Mouse (Mus musculus) inflammation-experienced regulatory T-cells, adult 16 weeks (primary cell): ENCODE data around the gene Tm9sf1. TPM values are rescaled to one million over a fixed set of nuclear protein-coding genes. Genes with fewer than 3 reads are reported as not detected.

Experiments
- polyA plus RNA-seq: library from polyadenylated mRNA; unstranded; fragments of 100-300 nt; shearing (Covaris generic); gene quantifications from one replicate; pipeline ENCODE4 v1.2.1, GENCODE M21; 2017

The Tm9sf1 gene
- 110 TPM for polyA plus RNA-seq

GRCm38 (mm10) chr14:55643060-55643907, at the start of gene Tm9sf1:
Gene Tm9sf1 (minus strand): TSS chr14:55643806.

GRCm38 (mm10) chr14:55681160-55682117, 37.8 kb upstream of the Tm9sf1 start, which contains the start of gene Tinf2:
Gene Tinf2 (minus strand): TSS chr14:55681820.

GRCm38 (mm10) chr14:55671833-55672740, 28.5 kb upstream of the Tm9sf1 start, which contains the start of the genes Gmpr2 and Nedd8:
Gene Gmpr2 (plus strand): TSS chr14:55671941.
Gene Nedd8 (minus strand): TSS chr14:55672124.

GRCm38 (mm10) chr14:55659960-55660573, 16.5 kb upstream of the Tm9sf1 start, which contains the start of gene Mdp1:
Gene Mdp1 (minus strand): TSS chr14:55660508.

GRCm38 (mm10) chr14:55649884-55650283, 6.3 kb upstream of the Tm9sf1 start, which contains the start of gene Tssk4:
Gene Tssk4 (plus strand): TSS chr14:55650184.

GRCm38 (mm10) chr14:55637795-55638194, 5.8 kb downstream of the Tm9sf1 start, which contains the start of gene Gm49378:
Gene Gm49378 (minus strand): TSS chr14:55637895.

GRCm38 (mm10) chr14:55635523-55636007, 8.0 kb downstream of the Tm9sf1 start, which contains the start of gene Ipo4:
Gene Ipo4 (minus strand): TSS chr14:55635957.

GRCm38 (mm10) chr14:55617822-55618221, 25.8 kb downstream of the Tm9sf1 start, which contains the start of gene Rec8:
Gene Rec8 (plus strand): TSS chr14:55618037.

GRCm38 (mm10) chr14:55603271-55603632, 40.4 kb downstream of the Tm9sf1 start, which contains the start of gene Irf9:
Gene Irf9 (plus strand): TSS chr14:55603571.

GRCm38 (mm10) chr14:55591331-55591891, 52.2 kb downstream of the Tm9sf1 start, which contains the start of gene Rnf31:
Gene Rnf31 (plus strand): TSS chr14:55591708.

GRCm38 (mm10) chr14:55590748-55591330, 52.8 kb downstream of the Tm9sf1 start, which contains the start of gene Psme2:
Gene Psme2 (minus strand): TSS chr14:55591113.

Other genes with a start within 250 kb of the Tm9sf1 start
- 43.1 TPM for gene Dhrs4, start 165.0 kb downstream of the Tm9sf1 start, polyA plus RNA-seq
- gene Carmil3, start 153.2 kb downstream of the Tm9sf1 start, polyA plus RNA-seq: 0.17 TPM
- not detected for gene Cpne6, start 133.4 kb downstream of the Tm9sf1 start, polyA plus RNA-seq
- 0.07 TPM for gene Nrl, start 118.8 kb downstream of the Tm9sf1 start, polyA plus RNA-seq
- gene Pck2, start 103.5 kb downstream of the Tm9sf1 start, polyA plus RNA-seq: 63.7 TPM
- gene Dcaf11, start 83.8 kb downstream of the Tm9sf1 start, polyA plus RNA-seq: 170 TPM
- gene A730061H03Rik, start 83.4 kb downstream of the Tm9sf1 start, polyA plus RNA-seq: 4.4 TPM
- gene Fitm1, start 68.2 kb downstream of the Tm9sf1 start, polyA plus RNA-seq: not detected
- gene Psme1, start 65.7 kb downstream of the Tm9sf1 start, polyA plus RNA-seq: 1,083 TPM
- 38.3 TPM for gene Emc9, start 58.5 kb downstream of the Tm9sf1 start, polyA plus RNA-seq
- gene Psme2, start 52.7 kb downstream of the Tm9sf1 start, polyA plus RNA-seq: 924 TPM
- gene Rnf31, start 52.1 kb downstream of the Tm9sf1 start, polyA plus RNA-seq: 82.6 TPM
- 199 TPM for gene Irf9, start 40.2 kb downstream of the Tm9sf1 start, polyA plus RNA-seq
- 10.8 TPM for gene Rec8, start 25.8 kb downstream of the Tm9sf1 start, polyA plus RNA-seq
- gene Ipo4, start 7.8 kb downstream of the Tm9sf1 start, polyA plus RNA-seq: 69.0 TPM
- gene Gm49378, start 5.9 kb downstream of the Tm9sf1 start, polyA plus RNA-seq: 0.34 TPM
- gene Tssk4, start 6.4 kb upstream of the Tm9sf1 start, polyA plus RNA-seq: 2.0 TPM
- 117 TPM for gene Mdp1, start 16.7 kb upstream of the Tm9sf1 start, polyA plus RNA-seq
- gene Gmpr2, start 28.1 kb upstream of the Tm9sf1 start, polyA plus RNA-seq: 60.7 TPM
- 431 TPM for gene Nedd8, start 28.3 kb upstream of the Tm9sf1 start, polyA plus RNA-seq
- gene Tinf2, start 38.0 kb upstream of the Tm9sf1 start, polyA plus RNA-seq: 67.8 TPM
- gene Tgm1, start 70.1 kb upstream of the Tm9sf1 start, polyA plus RNA-seq: 0.48 TPM
- gene Rabggta, start 78.5 kb upstream of the Tm9sf1 start, polyA plus RNA-seq: 76.4 TPM
- gene Dhrs1, start 101.9 kb upstream of the Tm9sf1 start, polyA plus RNA-seq: 55.5 TPM
- 18.5 TPM for gene Nop9, start 101.9 kb upstream of the Tm9sf1 start, polyA plus RNA-seq
- gene Cideb, start 114.7 kb upstream of the Tm9sf1 start, polyA plus RNA-seq: not detected
- gene Ltb4r2, start 117.6 kb upstream of the Tm9sf1 start, polyA plus RNA-seq: not detected
- 2.1 TPM for gene Ltb4r1, start 122.2 kb upstream of the Tm9sf1 start, polyA plus RNA-seq
- 0.56 TPM for gene Adcy4, start 140.3 kb upstream of the Tm9sf1 start, polyA plus RNA-seq
- gene Ripk3, start 145.1 kb upstream of the Tm9sf1 start, polyA plus RNA-seq: 85.5 TPM
- gene Nfatc4, start 179.3 kb upstream of the Tm9sf1 start, polyA plus RNA-seq: not detected
- gene Nynrin, start 210.2 kb upstream of the Tm9sf1 start, polyA plus RNA-seq: 1.4 TPM
- 0.13 TPM for gene Cbln3, start 240.6 kb upstream of the Tm9sf1 start, polyA plus RNA-seq
- 131 TPM for gene Khnyn, start 241.1 kb upstream of the Tm9sf1 start, polyA plus RNA-seq